Mouse (Mus musculus) left cerebral cortex, postnatal 25 days (tissue): ENCODE data around the gene Larp1. TPM values are rescaled to one million over a fixed set of nuclear protein-coding genes. Genes with fewer than 3 reads are reported as not detected.

ENCODE experiments used
- DNase-seq, 2 experiments: peaks; one replicate each; pipeline ENCODE4 v3.0.0; 2022; ENCODE audit warnings: low spot score in 2 of 2, mixed read lengths in 1 of 2
- intact Hi-C: fragments of 180-260 bp; cut with DNase I; formaldehyde crosslinking; loops from one replicate; pipeline ENCODE4 v1.15.1; 2025
- total RNA-seq, 2 experiments: library from RNA; stranded (reverse); gene quantifications; 2 replicates each; pipeline ENCODE4 v1.2.3; 2021

The Larp1 gene
- 10 to 100 TPM; 86.4 to 88.9 TPM for total RNA-seq

DNA sequence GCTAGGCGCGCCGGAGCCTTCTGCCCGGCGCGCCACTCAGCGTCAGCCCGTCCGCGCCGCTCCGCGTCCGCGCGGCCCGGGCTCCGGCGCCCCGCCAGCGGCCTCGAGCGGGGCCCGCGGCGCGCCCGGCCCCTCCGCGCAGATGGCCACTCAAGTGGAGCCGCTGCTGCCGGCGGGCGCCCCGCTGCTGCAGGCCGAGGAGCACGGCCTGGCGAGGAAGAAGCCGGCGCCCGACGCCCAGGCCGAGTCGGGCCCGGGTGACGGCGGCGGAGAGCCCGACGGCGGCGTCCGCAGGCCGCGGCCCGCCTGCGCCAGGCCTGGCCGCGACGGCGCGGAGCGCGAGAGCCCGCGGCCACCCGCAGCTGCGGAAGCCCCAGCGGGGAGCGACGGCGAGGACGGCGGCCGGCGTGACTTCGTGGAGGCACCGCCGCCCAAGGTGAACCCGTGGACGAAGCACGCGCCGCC, at the start of gene Larp1:
Gene Larp1 (plus strand): TSS at position 14 of the 465 bp plus-strand sequence.
- DNase-seq: peak in 1 of 2 experiments; percentile 39
- intact Hi-C loops: loop anchor here (2.0 to 5.0 kb wide), 2 partner anchors 46 to 93 kb away; partner anchors contain the start of gene Cnot8

GRCm38 (mm10) chr11:57959924-57960323, 48.9 kb upstream of the Larp1 start:
- no peak for DNase-seq
- intact Hi-C loops: no loop called here

DNA sequence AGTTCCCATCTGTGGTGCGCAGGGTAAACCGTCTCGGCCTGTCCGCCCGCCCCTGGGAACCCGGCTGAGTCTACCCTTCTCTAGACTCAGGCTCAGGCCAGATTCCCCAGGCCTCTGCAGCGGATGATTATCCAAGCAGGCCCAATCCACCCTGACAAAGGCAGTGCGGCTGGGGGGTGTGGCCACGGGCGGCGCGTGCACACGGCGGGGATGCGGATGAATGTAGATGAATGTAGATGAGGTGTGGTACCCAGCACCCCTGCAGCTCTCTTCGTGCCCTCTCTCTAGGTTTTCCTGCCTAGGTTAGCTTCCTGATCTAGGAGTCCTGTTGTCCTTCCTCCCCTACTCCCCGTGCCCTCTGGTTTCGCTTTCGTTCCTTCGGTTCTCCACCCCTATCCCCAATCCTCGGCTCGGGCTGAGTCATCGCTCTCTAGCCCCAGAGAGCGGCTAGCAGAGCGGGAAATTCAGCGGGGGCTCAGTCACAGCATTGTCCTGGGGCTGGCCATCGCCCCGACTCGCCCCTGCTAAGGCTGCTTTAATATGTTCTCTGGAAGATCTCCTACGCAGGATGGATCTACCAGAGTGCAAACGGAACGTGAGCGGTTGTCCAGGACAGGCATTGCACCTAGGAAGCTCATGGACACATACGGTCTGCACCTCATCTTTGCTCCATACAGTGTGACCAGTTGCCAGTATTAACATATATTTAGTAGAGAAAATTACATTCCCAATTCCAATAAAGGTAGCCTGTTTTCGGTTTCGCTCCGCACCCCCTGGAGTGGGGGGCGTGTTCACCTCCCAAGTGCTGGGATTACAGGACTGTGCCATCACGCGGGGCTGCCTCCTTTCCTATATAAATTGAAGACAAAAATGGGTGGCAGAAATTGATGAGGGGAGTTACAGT, 46.2 kb upstream of the Larp1 start:
- DNase-seq: peak; percentile 74 to 83
- intact Hi-C loops: loop anchor here (2.0 kb wide), 2 partner anchors 46 to 340 kb away; partner anchors contain the start of gene Larp1

DNA sequence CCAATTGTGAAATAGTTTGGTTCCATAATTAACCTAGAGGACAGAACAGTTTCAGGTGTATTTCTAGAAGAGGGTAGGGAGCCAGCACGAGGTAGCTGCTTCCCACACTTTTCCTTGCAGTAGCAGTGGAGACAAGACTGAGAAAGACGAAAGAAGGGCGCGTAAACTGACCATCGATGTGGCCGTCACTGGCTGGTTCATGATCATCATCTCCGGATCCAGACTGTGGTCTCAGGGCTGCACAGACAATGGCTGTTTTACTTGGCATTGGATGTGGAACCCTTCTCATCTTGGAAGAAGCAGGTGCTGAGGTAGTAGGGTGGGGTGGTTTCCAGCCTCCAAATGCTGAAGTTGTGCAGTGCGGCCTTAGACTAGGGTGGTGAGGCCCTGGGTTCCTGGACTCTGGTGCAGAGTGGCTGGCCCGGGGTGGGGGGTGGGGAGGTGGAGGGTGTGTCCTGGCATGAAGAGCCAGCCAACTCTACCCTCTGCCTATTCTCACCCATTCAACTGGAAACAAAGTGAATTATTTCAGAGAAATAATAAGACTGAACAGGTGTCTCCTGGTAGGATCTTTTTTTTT, 45.5 kb upstream of the Larp1 start:
- no peak for DNase-seq

GRCm38 (mm10) chr11:57966630-57967029, 42.2 kb upstream of the Larp1 start:
- intact Hi-C loops: no loop called here

More for the DNA sequence above, 45.5 kb upstream of the Larp1 start:
- intact Hi-C loops: loop anchor here (2.0 kb wide), 2 partner anchors 45 to 339 kb away; partner anchors contain the start of gene Larp1

DNA sequence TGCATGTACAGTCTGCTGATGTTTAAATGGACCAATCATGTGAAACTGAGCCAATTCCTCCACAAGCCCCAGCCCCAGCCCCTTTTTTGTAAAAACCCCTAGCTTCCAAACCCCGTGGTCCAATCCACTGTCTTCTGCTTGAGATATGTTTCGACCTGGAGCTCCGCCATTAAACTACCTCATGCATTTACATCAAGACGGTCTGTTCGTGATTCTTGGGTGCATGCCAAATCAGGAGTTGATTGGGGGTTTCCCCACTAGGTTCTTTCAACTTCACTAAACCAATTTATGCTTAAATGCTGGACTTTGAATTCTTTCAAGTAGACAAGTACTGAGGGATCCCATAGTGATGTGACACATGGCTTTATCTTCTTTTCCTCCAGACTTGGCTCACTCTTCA, 40.6 kb upstream of the Larp1 start:
- intact Hi-C loops: no loop called here
- DNase-seq: no peak

More at GRCm38 (mm10) chr11:57966630-57967029, 42.2 kb upstream of the Larp1 start:
- no peak for DNase-seq

GRCm38 (mm10) chr11:57970541-57970940, 38.3 kb upstream of the Larp1 start:
- intact Hi-C loops: no loop called here
- DNase-seq: no peak

- intact Hi-C loops: no loop called here
- DNase-seq: no peak
These were observed 35.6 kb upstream of the Larp1 start for GRCm38 (mm10) chr11:57973001-57973912.

DNA sequence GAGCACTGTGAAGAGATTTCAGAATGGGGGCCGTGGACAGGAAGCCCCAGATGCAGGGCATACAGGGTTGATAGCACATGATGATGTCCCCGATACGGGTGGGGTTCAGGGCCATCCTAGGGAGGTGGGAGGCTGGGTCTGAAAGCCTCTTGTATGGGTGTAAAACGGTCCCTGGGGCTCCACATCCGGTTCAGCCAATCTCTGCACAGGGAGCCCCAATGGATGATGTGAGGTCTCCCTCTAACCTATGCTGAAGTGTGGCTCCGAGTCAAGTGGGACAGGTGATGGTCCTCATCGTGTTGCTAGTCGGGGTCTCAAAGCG, 35.0 kb upstream of the Larp1 start:
- no peak for DNase-seq
- intact Hi-C loops: loop anchor here (2.0 kb wide), 1 partner anchor 25 kb away; no protein-coding TSS in a partner anchor

GRCm38 (mm10) chr11:57975876-57976275, 33.0 kb upstream of the Larp1 start:
- no peak for DNase-seq
- intact Hi-C loops: loop anchor here (2.0 kb wide), 1 partner anchor 23 kb away; no protein-coding TSS in a partner anchor

DNA sequence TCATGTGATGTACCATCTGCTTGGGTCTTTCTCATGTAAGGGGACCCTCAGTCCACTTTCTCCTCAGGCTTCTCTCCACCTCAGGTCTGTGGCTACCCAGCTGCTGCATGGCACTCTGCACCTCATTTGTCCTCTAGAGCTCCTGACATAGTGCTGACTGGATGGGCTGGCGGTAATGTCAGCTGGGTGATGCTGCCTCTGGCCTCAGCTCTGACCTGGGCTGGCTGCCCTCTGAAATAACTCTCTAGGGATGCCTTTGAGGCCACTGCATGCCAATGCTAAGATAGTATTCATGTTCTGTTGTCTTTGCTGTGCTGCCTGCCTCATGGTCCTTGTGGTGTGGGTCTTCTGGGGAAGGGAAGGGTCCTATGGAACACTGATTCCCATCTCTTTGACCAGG, 31.2 kb upstream of the Larp1 start:
- DNase-seq: no peak
- intact Hi-C loops: no loop called here

DNA sequence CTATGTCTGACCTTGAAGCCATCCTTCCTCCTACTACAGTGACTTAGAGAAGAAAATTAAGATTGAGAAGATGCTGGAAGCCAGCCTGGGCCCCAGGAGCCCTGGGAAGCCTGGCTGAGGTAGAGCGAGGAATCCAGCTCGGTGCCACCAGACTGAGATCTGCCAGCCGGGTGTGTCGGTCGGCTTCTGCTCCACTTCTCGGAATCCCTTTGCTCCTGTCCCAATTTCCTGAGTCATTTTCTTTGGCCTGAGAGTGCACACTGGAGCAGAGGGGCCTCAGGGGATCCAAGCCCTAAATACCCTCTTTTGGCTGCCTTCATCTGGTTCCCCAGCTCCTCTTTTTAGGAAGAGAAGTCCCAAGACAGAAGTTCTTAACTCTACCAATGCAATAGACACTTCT, 29.2 kb upstream of the Larp1 start:
- intact Hi-C loops: no loop called here
- DNase-seq: no peak

DNA sequence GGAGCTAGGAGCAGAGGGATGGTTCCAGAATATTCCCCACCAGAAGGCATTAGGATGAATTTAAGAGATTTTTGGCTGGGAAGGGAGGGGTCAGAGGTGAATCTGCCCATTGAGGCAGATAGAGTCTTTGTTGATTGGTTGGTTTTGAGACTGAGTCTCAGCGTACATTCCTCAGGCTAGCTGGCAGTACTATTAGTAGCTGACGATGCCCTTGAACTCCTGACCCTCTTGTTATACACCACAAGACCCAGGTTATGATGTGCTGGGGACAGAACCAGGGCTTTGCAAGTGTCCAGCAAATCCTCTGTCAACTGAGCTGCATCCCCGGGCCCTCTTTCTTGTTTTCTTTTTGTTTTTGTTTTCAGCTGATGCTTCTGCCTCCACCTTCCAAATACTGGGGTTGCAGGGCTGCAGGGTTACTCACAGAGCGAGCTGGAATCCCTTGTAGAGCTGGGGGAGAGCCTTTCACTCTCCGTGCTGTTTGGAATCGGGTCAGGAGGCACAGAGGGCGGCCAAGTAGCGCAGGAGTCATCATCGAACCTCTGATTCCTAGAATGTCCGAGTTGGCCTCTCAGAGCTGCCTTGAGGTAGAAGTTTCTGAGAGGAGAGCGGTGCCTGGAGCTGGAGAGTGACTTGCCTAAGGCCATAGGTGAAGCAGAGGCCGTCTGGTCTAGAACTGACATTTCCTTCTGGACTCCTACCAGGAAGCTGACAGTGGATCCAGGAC, 27.6 kb upstream of the Larp1 start:
- no peak for DNase-seq
- intact Hi-C loops: no loop called here

- peak in 1 of 2 experiments; percentile 24 for DNase-seq
- intact Hi-C loops: no loop called here
These were observed 25.2 kb upstream of the Larp1 start for GRCm38 (mm10) chr11:57983480-57984342.

GRCm38 (mm10) chr11:57984343-57984666, 24.6 kb upstream of the Larp1 start:
- DNase-seq: no peak
- intact Hi-C loops: no loop called here

GRCm38 (mm10) chr11:57985485-57985884, 23.4 kb upstream of the Larp1 start:
- no peak for DNase-seq
- intact Hi-C loops: no loop called here

- intact Hi-C loops: no loop called here
- no peak for DNase-seq
These were observed 22.8 kb upstream of the Larp1 start for GRCm38 (mm10) chr11:57986053-57986452.

DNA sequence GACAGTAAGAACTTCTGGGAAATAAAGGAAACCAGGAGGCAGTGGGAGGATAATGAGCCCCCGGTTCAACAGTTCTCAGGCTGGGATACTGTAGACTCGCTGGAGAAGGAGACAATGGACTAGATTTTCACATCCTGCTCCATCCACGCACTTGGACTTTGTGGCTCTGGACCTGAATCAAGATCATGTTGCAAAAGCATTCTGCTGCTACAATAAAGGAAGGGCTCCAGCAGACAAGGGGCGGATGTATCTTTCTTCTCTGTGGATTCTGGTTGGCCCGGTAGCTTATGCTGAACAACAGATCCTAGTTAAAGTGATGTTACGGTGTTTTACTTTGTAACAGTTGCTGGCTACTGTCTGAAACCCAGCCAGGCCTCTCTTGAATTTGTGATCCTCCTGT, 22.4 kb upstream of the Larp1 start:
- no peak for DNase-seq
- intact Hi-C loops: no loop called here
